Mouse (Mus musculus): ENCODE data around the gene D10Jhu81e. TPM values are rescaled to one million over a fixed set of nuclear protein-coding genes. Genes with fewer than 3 reads are reported as not detected.

D10Jhu81e gene
- 131 and 216 TPM in 2 replicates for polyA plus RNA-seq (2012; rRNA removed; ENCODE audit: low replicate concordance)

DNA sequence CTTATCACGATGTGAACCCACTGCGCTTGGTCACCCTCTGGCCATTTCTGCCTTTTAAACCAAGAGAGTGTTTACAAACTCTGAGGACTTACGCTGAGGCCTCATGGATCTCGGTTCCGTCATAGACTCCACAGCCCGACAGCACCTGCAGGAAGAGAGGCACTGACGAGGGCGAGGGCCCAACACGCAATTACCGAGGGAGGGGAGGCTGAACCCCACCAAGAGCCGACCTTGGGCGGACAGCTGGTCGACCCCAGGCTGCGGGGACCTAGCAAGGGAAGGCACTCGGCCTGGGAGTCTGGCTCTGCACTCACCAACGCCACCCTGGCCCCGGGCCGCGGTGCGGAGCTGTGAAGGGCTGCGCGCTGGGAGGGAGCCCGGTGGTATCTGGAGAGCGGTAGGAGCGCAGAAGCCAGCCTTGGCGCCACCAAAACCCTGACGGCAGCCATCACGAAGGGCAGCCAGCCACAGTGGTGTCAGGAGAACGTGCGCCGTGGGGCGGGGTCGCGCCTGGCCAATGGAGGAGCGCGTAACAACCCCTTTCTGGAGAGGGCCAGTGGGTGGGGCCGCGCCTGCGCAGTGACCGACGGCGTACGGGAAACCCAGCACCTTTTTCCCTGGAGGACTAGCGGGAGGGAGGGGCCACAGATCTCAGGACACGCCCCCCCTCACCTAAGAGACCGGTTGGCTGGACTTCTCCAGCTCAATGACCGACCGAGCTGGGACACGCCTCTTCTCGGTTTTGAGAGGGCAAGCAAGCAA, at the start of gene D10Jhu81e:
Gene D10Jhu81e (minus strand): TSS at position 502 of the 762 bp plus-strand sequence.

DNA sequence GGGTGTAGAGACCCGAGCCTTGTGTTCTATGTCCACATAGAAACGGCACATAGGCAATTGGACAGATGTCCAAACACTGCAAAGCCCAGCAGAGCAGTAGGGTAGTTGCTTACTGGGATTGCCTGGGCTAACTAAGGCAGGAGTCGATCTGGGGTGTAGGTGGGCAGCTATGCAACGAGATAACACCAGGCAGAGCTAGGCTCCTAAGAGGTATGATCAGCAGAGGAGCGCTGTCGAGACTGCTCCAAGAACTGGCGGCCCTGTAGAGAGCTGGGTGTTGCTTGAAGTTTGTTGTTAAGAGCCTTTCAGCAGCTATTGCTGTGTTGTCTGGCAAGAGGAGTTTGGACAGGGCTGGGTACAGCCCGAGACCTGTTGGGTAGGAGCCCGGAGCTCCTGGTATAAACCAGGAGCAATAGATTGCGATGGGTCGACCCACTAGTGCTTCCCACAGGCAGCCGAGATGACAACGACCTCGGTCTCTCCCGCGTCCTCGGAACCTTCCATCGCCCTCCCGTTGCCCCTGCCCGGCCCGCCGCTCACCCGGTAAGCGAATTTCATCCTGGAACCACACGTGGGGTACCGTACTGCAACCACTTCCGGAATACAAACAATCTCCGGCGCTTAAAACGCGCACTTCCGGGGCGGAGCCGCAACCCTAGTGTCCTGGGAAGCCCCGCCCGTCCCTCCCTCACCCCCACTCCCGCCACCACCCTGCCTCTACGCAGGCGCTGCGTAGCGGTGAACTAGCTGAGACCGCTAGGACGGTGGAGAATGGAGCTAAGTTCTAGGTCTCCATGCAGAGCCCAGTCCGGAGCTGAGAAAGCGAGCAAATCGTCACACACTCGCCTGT, 15.2 kb upstream of the D10Jhu81e start, which contains the start of gene Pwp2:
Gene Pwp2 (minus strand): TSS at position 619 of the 850 bp plus-strand sequence.

Other genes with a start within 250 kb of the D10Jhu81e start
- gene Trpm2, start 199.2 kb downstream of the D10Jhu81e start, polyA plus RNA-seq (2012; rRNA removed; ENCODE audit: low replicate concordance): 0.69 and 2.5 TPM in 2 replicates
- 57.2 and 59.7 TPM in 2 replicates for gene 1810043G02Rik, start 191.3 kb downstream of the D10Jhu81e start, polyA plus RNA-seq (2012; rRNA removed; ENCODE audit: low replicate concordance)
- 159 and 201 TPM in 2 replicates for gene Pfkl, start 159.7 kb downstream of the D10Jhu81e start, polyA plus RNA-seq (2012; rRNA removed; ENCODE audit: low replicate concordance)
- 6.6 and 13.6 TPM in 2 replicates for gene Dnmt3l, start 127.8 kb downstream of the D10Jhu81e start, polyA plus RNA-seq (2012; rRNA removed; ENCODE audit: low replicate concordance)
- gene Aire, start 126.2 kb downstream of the D10Jhu81e start, polyA plus RNA-seq (2012; rRNA removed; ENCODE audit: low replicate concordance): 0.19 TPM in 1 of 2 replicates, not detected in the other
- 14.4 and 31.1 TPM in 2 replicates for gene Icosl, start 100.5 kb downstream of the D10Jhu81e start, polyA plus RNA-seq (2012; rRNA removed; ENCODE audit: low replicate concordance)
- gene Pwp2, start 15.4 kb upstream of the D10Jhu81e start, polyA plus RNA-seq (2012; rRNA removed; ENCODE audit: low replicate concordance): 7.8 and 19.7 TPM in 2 replicates
- 49.3 and 56.1 TPM in 2 replicates for gene Trappc10, start 74.9 kb upstream of the D10Jhu81e start, polyA plus RNA-seq (2012; rRNA removed; ENCODE audit: low replicate concordance)
- gene Agpat3, start 182.7 kb upstream of the D10Jhu81e start, polyA plus RNA-seq (2012; rRNA removed; ENCODE audit: low replicate concordance): 416 and 518 TPM in 2 replicates
- 76.6 and 90.3 TPM in 2 replicates for gene Rrp1, start 243.3 kb upstream of the D10Jhu81e start, polyA plus RNA-seq (2012; rRNA removed; ENCODE audit: low replicate concordance)

All from subcutaneous adipose tissue, adult 2 months (tissue).